ENCODE assay signal across 11 mouse cellular contexts in the genomic region with DNA sequence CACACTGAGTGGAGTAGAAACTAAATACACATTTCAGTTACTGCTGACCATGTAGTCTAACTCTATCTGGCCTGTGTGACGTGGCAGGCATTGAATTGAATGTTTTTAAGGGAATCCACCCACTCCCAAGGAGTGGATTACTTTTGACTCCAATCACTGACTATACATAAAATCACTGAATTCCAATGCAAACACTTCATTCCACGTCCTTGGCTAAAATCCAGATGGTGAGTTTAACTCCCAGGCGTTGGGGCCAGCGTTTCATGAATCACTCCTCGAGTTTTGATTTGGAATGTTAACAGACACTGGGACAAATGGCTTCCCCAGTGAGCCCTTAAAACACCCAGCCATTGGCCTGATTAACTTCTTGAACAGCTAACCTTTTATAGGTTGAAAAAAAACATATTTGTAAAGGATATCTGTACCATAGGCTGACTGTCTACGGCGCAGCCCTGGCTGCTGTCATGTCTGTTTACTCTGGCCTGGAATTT. TPM values are rescaled to one million over a fixed set of nuclear protein-coding genes. Genes with fewer than 3 reads are reported as not detected.
DNase-seq lines count a peak whose midpoint lies in the region; ATAC-seq and TF ChIP-seq lines count a peak whose summit lies in the region.
"Had no signal": no experiment of that assay in that cellular context is flagged by ENCODE, and none has a peak within 500 bp of the region (broad histone marks: within the 10 kb centered on the region; RNA-seq: fewer than 3 reads in every experiment).

No protein-coding gene starts in this region.

- H3K4me3 ChIP-seq in heart, embryonic 14.5 days (ENCODE audit: control insufficient read depth in 1 of 2, insufficient read depth in 1 of 2, low read depth in 1 of 2, low read length in 2 of 2) = no peak overlapping the region
- H3K4me3 ChIP-seq in lung, postnatal 0 days (ENCODE audit: low read depth, low read length) = no peak overlapping the region
- no peak overlapping the region for H3K4me3 ChIP-seq in lung, adult 2 months (replicated peaks; ENCODE audit: extremely low read depth, low read depth, low read length)
- H3K4me3 ChIP-seq in limb, embryonic 15.5 days = no peak overlapping the region
- H3K4me3 ChIP-seq: hindbrain, embryonic 15.5 days had no signal

- TF ChIP-seq EP300 in lung, postnatal 0 days (IDR thresholded peaks at IDR 0.05) = 0 out of 2 replicates have a peak, but pooled peaks have one; percentile 12

- peak overlapping the region; percentile 25 to 77; a peak in 3 of 4 replicates for H3K27ac ChIP-seq in heart, embryonic 14.5 days (replicated peaks in 1 of 2; ENCODE audit: control insufficient read depth in 1 of 2, insufficient read depth in 1 of 2, low read depth in 2 of 2, low read length in 2 of 2)
- H3K27ac ChIP-seq in lung, postnatal 0 days (ENCODE audit: low read length) = no peak overlapping the region
- peak overlapping the region; percentile 83 for H3K27ac ChIP-seq in limb, embryonic 15.5 days
- H3K27ac ChIP-seq: hindbrain, embryonic 15.5 days had no signal

- no peaks in the 10 kb centered on the region for H3K9me3 ChIP-seq in heart, embryonic 14.5 days (ENCODE audit: control insufficient read depth, low read length)
- no peaks in the 10 kb centered on the region for H3K9me3 ChIP-seq in lung, postnatal 0 days (ENCODE audit: low read length)
- H3K9me3 ChIP-seq in limb, embryonic 15.5 days = no peaks in the 10 kb centered on the region
- H3K9me3 ChIP-seq: hindbrain, embryonic 15.5 days had no signal

- no peak overlapping the region for H3K4me2 ChIP-seq in heart, embryonic 14.5 days (ENCODE audit: low read length)
- no peak overlapping the region for H3K4me2 ChIP-seq in lung, postnatal 0 days (replicated peaks; ENCODE audit: low read depth, low read length)
- H3K4me2 ChIP-seq in limb, embryonic 15.5 days = no peak overlapping the region
- H3K4me2 ChIP-seq: hindbrain, embryonic 15.5 days had no signal

- intact Hi-C loops in heart, postnatal 14 days (cut with DNase I) = no loop called here

- H3K4me1 ChIP-seq in heart, embryonic 14.5 days (ENCODE audit: control insufficient read depth in 2 of 2, insufficient read depth in 2 of 2, low read length in 2 of 2) = peaks cover 10 to 16% of the 10 kb centered on the region in 2 experiments; a peak in 3 of 4 replicates
- no peaks in the 10 kb centered on the region; the same call in 1 of the 2 replicates for H3K4me1 ChIP-seq in lung, postnatal 0 days (ENCODE audit: insufficient read depth, low read depth, low read length)
- no peaks in the 10 kb centered on the region for H3K4me1 ChIP-seq in lung, adult 2 months (ENCODE audit: control insufficient read depth, insufficient read depth, low read length)
- H3K4me1 ChIP-seq in limb, embryonic 15.5 days = peaks cover 21% of the 10 kb centered on the region
- H3K4me1 ChIP-seq: hindbrain, embryonic 15.5 days had no signal

- H3K9ac ChIP-seq in heart, embryonic 14.5 days (ENCODE audit: low read length) = no peak overlapping the region
- H3K9ac ChIP-seq in lung, postnatal 0 days (replicated peaks; ENCODE audit: low read depth) = no peak overlapping the region
- no peak overlapping the region for H3K9ac ChIP-seq in limb, embryonic 15.5 days
- H3K9ac ChIP-seq: hindbrain, embryonic 15.5 days had no signal

- H3K27me3 ChIP-seq in heart, embryonic 14.5 days (ENCODE audit: control insufficient read depth, insufficient read depth, low read length) = no peaks in the 10 kb centered on the region
- H3K27me3 ChIP-seq in lung, postnatal 0 days (replicated peaks; ENCODE audit: insufficient read depth, low read length) = no peaks in the 10 kb centered on the region
- no peaks in the 10 kb centered on the region for H3K27me3 ChIP-seq in limb, embryonic 15.5 days
- H3K27me3 ChIP-seq: hindbrain, embryonic 15.5 days had no signal

- H3K36me3 ChIP-seq in heart, embryonic 14.5 days (ENCODE audit: control insufficient read depth, insufficient read depth, low read length) = no peaks in the 10 kb centered on the region
- no peaks in the 10 kb centered on the region for H3K36me3 ChIP-seq in lung, postnatal 0 days (ENCODE audit: insufficient read depth, low read length)
- no peaks in the 10 kb centered on the region for H3K36me3 ChIP-seq in limb, embryonic 15.5 days
- H3K36me3 ChIP-seq: hindbrain, embryonic 15.5 days had no signal

- no peak for DNase-seq in heart, postnatal 14 days
- DNase-seq in lung, postnatal 0 days (ENCODE audit: low spot score) = peak; percentile 63
- no peak for DNase-seq in lung, adult 2 months
- DNase-seq in thymus, postnatal 0 days (ENCODE audit: low spot score) = no peak
- DNase-seq in spleen, postnatal 14 days (ENCODE audit: low spot score in 2 of 2) = no peak
- DNase-seq: cerebellum, postnatal 10 days; thymus, postnatal 36 days had no signal

- TF ChIP-seq POLR2A in lung, adult 2 months (IDR thresholded peaks at IDR 0.05; ENCODE audit: borderline replicate concordance, extremely low read depth, low read depth, low read length) = no peak

- ATAC-seq in heart, embryonic 14.5 days (ENCODE audit: insufficient number of reproducible peaks, insufficient read depth, low FRiP score, low read depth) = no peak
- ATAC-seq in lung, postnatal 0 days = peak; percentile 59
- peak; percentile 75; the same call in 1 of the 2 replicates for ATAC-seq in limb, embryonic 15.5 days (ENCODE audit: insufficient number of reproducible peaks, low FRiP score, low TSS enrichment, low read depth)

- TF ChIP-seq CTCF in lung, postnatal 0 days (IDR thresholded peaks at IDR 0.05) = no peak
- no peak for TF ChIP-seq CTCF in lung, adult 2 months (IDR thresholded peaks at IDR 0.05; ENCODE audit: insufficient read depth, low read length)

- 28% methylated on average over 7 of the region's 7 CpGs for WGBS in heart, embryonic 14.5 days
- WGBS in lung, postnatal 0 days = 15% methylated on average over 7 of the region's 7 CpGs
- 37% methylated on average over 7 of the region's 7 CpGs for WGBS in lung, adult 2 months
- 21% methylated on average over 7 of the region's 7 CpGs for WGBS in limb, embryonic 15.5 days

RNA-seq across cellular contexts. Expression of a gene that starts 13.7 kb away (rescaled TPM):
- 121 and 127 TPM in 2 replicates for polyA plus RNA-seq in heart, embryonic 14.5 days (2014; fragmentation: Nextera tagmentation; extraction: Ambion mirVana)
- 10 to 100 TPM; 19.7 to 30.1 TPM for total RNA-seq in heart, postnatal 14 days (2021)
- 15.6 and 23.9 TPM in 2 replicates for polyA plus RNA-seq in lung, postnatal 0 days (2015; fragmentation: Nextera tagmentation; extraction: Ambion mirVana)
- 5.8 and 6.7 TPM in 2 replicates for polyA plus RNA-seq in lung, adult 2 months (2012; rRNA removed)
- 116 and 120 TPM in 2 replicates for polyA plus RNA-seq in limb, embryonic 15.5 days (2015; fragmentation: Nextera tagmentation; extraction: Ambion mirVana)
- polyA plus RNA-seq in thymus, postnatal 0 days (2015; fragmentation: Nextera tagmentation; extraction: Ambion mirVana) = 7.3 and 7.9 TPM in 2 replicates
- total RNA-seq: megakaryocyte progenitor cell, adult 5-6 weeks had no signal
